Mouse (Mus musculus): ENCODE results near the gene Sars. TPM values are rescaled to one million over a fixed set of nuclear protein-coding genes. Genes with fewer than 3 reads are reported as not detected.

Sars gene
- total and polyA plus RNA-seq, 3 experiments = 373 to 394 (median 377) TPM

- Histone ChIP-seq H3K4me3 (replicated peaks in 1 of 3; ENCODE audit: low read depth in 2 of 3, low read length in 2 of 3, poor library complexity in 1 of 3) (no peak overlapping the region), H3K27ac (ENCODE audit: insufficient read depth, low read depth) (no peak overlapping the region), H3K9me3 (replicated peaks; ENCODE audit: low read length) (peaks cover 10% of the 10 kb centered on the region), H3K4me1 (ENCODE audit: control insufficient read depth in 1 of 2, insufficient read depth in 2 of 2) (no peaks in the 10 kb centered on the region), H3K36me3 (replicated peaks in 1 of 2; ENCODE audit: control insufficient read depth in 1 of 2, insufficient read depth in 1 of 2, low read length in 1 of 2) (no peaks in the 10 kb centered on the region), H3K79me2 (replicated peaks; ENCODE audit: control insufficient read depth, extremely low read depth, insufficient read depth, poor library complexity, severe bottlenecking) (no peaks in the 10 kb centered on the region), H3K4me2 (ENCODE audit: insufficient read depth, low read depth, poor library complexity, severe bottlenecking) (no peak overlapping the region), H3K9ac (ENCODE audit: insufficient read depth, low read depth) (no peak overlapping the region), H3K27me3 (replicated peaks) (peaks cover 8% of the 10 kb centered on the region)
- no peak for DNase-seq (ENCODE audit: extremely low read depth)
- no peak for TF ChIP-seq POLR2A (IDR thresholded peaks at IDR 0.05; ENCODE audit: low read depth, low read length)
- TF ChIP-seq MYC (IDR thresholded peaks at IDR 0.05; ENCODE audit: low read depth, low read length) = no peak
- TF ChIP-seq MAZ (IDR thresholded peaks at IDR 0.05; ENCODE audit: low read depth, low read length) = no peak
- TF ChIP-seq ELF1 (IDR thresholded peaks at IDR 0.05; ENCODE audit: low read depth, low read length) = no peak
- TF ChIP-seq BHLHE40 (IDR thresholded peaks at IDR 0.05; ENCODE audit: low read depth, low read length) = no peak
- TF ChIP-seq POLR2AphosphoS2 (IDR thresholded peaks at IDR 0.05; ENCODE audit: low read depth, low read length) = no peak
- TF ChIP-seq JUN (IDR thresholded peaks at IDR 0.05; ENCODE audit: insufficient read depth, low read depth, low read length) = no peak
- TF ChIP-seq RAD21 (IDR thresholded peaks at IDR 0.05; ENCODE audit: low read depth, low read length) = no peak
- TF ChIP-seq SIN3A (IDR thresholded peaks at IDR 0.05; ENCODE audit: low read length) = no peak
- no peak for TF ChIP-seq JUND (conservative IDR thresholded peaks at IDR 0.05; ENCODE audit: low read depth, low read length)
- no peak for TF ChIP-seq TCF12 (IDR thresholded peaks at IDR 0.05; ENCODE audit: low read depth, low read length)
- in situ Hi-C loops (cut with MboI; ENCODE audit: low pct_ligation_motif_present, low pct_unique_long_range_greater_than_20kb, low sequenced_read_pairs) = no loop called here
- dilution Hi-C loops (cut with MboI; ENCODE audit: extremely low pct_ligation_motif_present, extremely low pct_unique_long_range_greater_than_20kb, low sequenced_read_pairs) = no loop called here
Measured at GRCm38 (mm10) chr3:108478800-108479199, 33.8 kb upstream of the Sars start.

- Histone ChIP-seq H3K9ac (ENCODE audit: insufficient read depth, low read depth) (no peak overlapping the region), H3K9me3 (replicated peaks; ENCODE audit: low read length) (no peaks in the 10 kb centered on the region), H3K79me2 (replicated peaks; ENCODE audit: control insufficient read depth, extremely low read depth, insufficient read depth, poor library complexity, severe bottlenecking) (no peaks in the 10 kb centered on the region), H3K4me3 (replicated peaks in 1 of 3; ENCODE audit: low read depth in 2 of 3, low read length in 2 of 3, poor library complexity in 1 of 3) (no peak overlapping the region), H3K36me3 (replicated peaks in 1 of 2; ENCODE audit: control insufficient read depth in 1 of 2, insufficient read depth in 1 of 2, low read length in 1 of 2) (no peaks in the 10 kb centered on the region), H3K27ac (ENCODE audit: insufficient read depth, low read depth) (no peak overlapping the region), H3K4me1 (ENCODE audit: control insufficient read depth in 1 of 2, insufficient read depth in 2 of 2) (no peaks in the 10 kb centered on the region), H3K27me3 (replicated peaks) (peaks cover 6% of the 10 kb centered on the region), H3K4me2 (ENCODE audit: insufficient read depth, low read depth, poor library complexity, severe bottlenecking) (no peak overlapping the region)
- DNase-seq (ENCODE audit: extremely low read depth) = no peak
- dilution Hi-C loops (cut with MboI; ENCODE audit: extremely low pct_ligation_motif_present, extremely low pct_unique_long_range_greater_than_20kb, low sequenced_read_pairs) = no loop called here
- in situ Hi-C loops (cut with MboI; ENCODE audit: low pct_ligation_motif_present, low pct_unique_long_range_greater_than_20kb, low sequenced_read_pairs) = no loop called here
- TF ChIP-seq CHD2 (IDR thresholded peaks at IDR 0.05; ENCODE audit: low read length) (no peak), JUN (IDR thresholded peaks at IDR 0.05; ENCODE audit: insufficient read depth, low read depth, low read length) (no peak)
Measured at GRCm38 (mm10) chr3:108476761-108477619, 32.0 kb upstream of the Sars start.

GRCm38 (mm10) chr3:108475496-108475895, 30.5 kb upstream of the Sars start:
- no peak for DNase-seq (ENCODE audit: extremely low read depth)
- H3K9ac ChIP-seq (ENCODE audit: insufficient read depth, low read depth) = no peak overlapping the region
- no peak for TF ChIP-seq SMC3 (IDR thresholded peaks at IDR 0.05; ENCODE audit: low read depth, low read length)
- no peak for TF ChIP-seq ZNF384 (IDR thresholded peaks at IDR 0.05; ENCODE audit: low read depth, low read length)
- TF ChIP-seq MXI1 (IDR thresholded peaks at IDR 0.05; ENCODE audit: low read depth, low read length) = no peak
- no peak for TF ChIP-seq NRF1 (IDR thresholded peaks at IDR 0.05; ENCODE audit: low read depth, low read length)
- no peak for TF ChIP-seq MEF2A (IDR thresholded peaks at IDR 0.05; ENCODE audit: borderline replicate concordance, low read depth, low read length)
- TF ChIP-seq USF1 (IDR thresholded peaks at IDR 0.05; ENCODE audit: low read depth, low read length) = no peak
- TF ChIP-seq E2F4 (IDR thresholded peaks at IDR 0.05; ENCODE audit: insufficient replicate concordance, low read depth, low read length) = no peak
- TF ChIP-seq RCOR1 (conservative IDR thresholded peaks at IDR 0.05; ENCODE audit: low read depth, low read length) = no peak
- TF ChIP-seq SIN3A (IDR thresholded peaks at IDR 0.05; ENCODE audit: low read length) = no peak
- TF ChIP-seq EP300 (IDR thresholded peaks at IDR 0.05; ENCODE audit: low read length) = no peak
- TF ChIP-seq POLR2AphosphoS2 (IDR thresholded peaks at IDR 0.05; ENCODE audit: low read depth, low read length) = no peak
- no peak overlapping the region for H3K4me2 ChIP-seq (ENCODE audit: insufficient read depth, low read depth, poor library complexity, severe bottlenecking)
- H3K27ac ChIP-seq (ENCODE audit: insufficient read depth, low read depth) = no peak overlapping the region
- in situ Hi-C loops (cut with MboI; ENCODE audit: low pct_ligation_motif_present, low pct_unique_long_range_greater_than_20kb, low sequenced_read_pairs) (no loop called here), dilution Hi-C loops (cut with MboI; ENCODE audit: extremely low pct_ligation_motif_present, extremely low pct_unique_long_range_greater_than_20kb, low sequenced_read_pairs) (no loop called here)
- H3K36me3 ChIP-seq (replicated peaks in 1 of 2; ENCODE audit: control insufficient read depth in 1 of 2, insufficient read depth in 1 of 2, low read length in 1 of 2) = no peaks in the 10 kb centered on the region
- H3K4me3 ChIP-seq (replicated peaks in 1 of 3; ENCODE audit: low read depth in 2 of 3, low read length in 2 of 3, poor library complexity in 1 of 3) = no peak overlapping the region
- H3K4me1 ChIP-seq (ENCODE audit: control insufficient read depth in 1 of 2, insufficient read depth in 2 of 2) = no peaks in the 10 kb centered on the region
- no peaks in the 10 kb centered on the region for H3K79me2 ChIP-seq (replicated peaks; ENCODE audit: control insufficient read depth, extremely low read depth, insufficient read depth, poor library complexity, severe bottlenecking)
- H3K9me3 ChIP-seq (replicated peaks; ENCODE audit: low read length) = no peaks in the 10 kb centered on the region
- peaks cover 3% of the 10 kb centered on the region for H3K27me3 ChIP-seq (replicated peaks)

Measured in CH12.LX (cell line).